Mouse (Mus musculus) testis, postnatal 14 days (tissue): ENCODE measurements around the gene Pnma1.

Source experiments
- DNase-seq: peaks from one replicate; pipeline ENCODE4 v3.0.0; 2021; ENCODE audit warnings: low spot score

Pnma1 gene

GRCm38 (mm10) chr12:84147954-84148621 lies at the start of gene Pnma1:
Gene Pnma1, minus strand, starts transcription at chr12:84148489.
- DNase-seq = peak; percentile 79

DNA sequence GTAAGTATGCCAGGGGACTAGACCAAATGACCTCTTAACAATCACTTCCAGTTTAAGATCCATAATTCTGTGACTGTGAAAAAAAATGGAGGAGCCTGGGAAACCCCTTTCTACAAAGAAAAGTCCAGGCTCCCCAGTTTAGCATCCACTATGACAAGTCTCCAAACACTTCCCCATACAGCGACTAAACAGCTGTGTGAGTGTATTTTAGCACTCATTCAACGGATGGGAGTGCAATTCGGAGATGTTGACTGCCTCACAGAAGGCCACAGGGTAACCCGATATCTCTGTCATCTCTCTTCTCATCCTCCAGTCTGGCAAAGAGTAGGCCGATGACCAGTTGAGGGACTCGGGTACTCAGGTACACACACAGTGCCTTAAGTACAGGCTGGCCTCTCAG lies 46.9 kb upstream of the Pnma1 start:
- no peak for DNase-seq

DNA sequence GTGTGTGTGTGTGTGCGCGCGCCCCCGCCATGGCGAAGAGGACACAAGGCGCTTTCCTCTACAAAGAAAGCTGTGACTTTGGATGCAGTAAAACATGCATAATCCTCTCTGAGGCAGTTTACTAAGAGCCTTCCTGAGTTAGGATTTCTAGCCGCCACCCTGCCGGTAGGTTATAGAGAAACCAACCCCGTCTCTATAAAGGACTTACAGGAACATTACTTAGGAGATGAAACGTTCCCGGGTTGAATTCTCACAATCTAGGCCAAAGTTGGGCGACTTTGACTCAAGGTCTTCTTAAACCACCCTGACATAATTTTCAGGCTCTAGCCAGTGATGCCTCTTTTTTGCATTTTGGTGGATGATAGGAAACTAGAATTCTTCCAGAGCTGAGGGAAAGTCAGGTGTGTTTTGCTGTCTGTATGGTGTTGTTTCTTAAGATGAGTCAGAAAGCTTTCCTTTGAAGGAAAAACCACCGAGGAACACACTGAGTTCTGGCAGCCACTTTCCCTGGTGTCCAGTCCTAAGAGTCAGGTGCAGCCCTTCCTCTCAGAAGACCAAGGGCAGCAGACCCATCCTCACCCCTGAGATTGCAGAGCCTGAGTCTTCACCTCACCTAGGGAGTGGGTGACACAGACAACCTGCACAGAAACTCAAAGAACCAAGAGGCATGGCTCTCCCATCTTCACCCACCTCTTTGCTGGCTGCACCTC lies 46.3 kb upstream of the Pnma1 start:
- DNase-seq = no peak

GRCm38 (mm10) chr12:84193642-84194399 lies 45.5 kb upstream of the Pnma1 start:
- peak; percentile 89 for DNase-seq

- DNase-seq = peak; percentile 50
These were observed 44.7 kb upstream of the Pnma1 start for GRCm38 (mm10) chr12:84192741-84193641.

DNA sequence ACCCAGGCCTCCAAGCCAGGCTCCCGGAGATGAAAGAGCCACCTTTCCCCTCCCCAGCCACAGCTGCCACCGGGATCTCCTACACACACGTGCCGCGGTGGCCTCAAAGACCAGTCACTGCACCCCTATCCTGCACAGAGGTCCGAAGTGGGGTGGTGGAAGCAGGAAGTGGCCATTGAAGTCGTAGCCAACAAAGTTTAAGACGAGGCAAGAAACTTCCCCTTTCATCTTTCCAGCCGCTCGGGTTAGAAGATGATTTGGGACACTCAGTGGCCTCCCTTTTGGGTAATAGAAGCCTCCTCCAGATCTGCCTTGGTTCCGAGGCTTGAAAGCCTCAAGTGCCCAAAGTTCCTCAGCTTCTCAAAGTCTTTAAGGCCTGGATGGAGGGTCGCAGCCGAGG lies 44.0 kb upstream of the Pnma1 start:
- DNase-seq = no peak

DNA sequence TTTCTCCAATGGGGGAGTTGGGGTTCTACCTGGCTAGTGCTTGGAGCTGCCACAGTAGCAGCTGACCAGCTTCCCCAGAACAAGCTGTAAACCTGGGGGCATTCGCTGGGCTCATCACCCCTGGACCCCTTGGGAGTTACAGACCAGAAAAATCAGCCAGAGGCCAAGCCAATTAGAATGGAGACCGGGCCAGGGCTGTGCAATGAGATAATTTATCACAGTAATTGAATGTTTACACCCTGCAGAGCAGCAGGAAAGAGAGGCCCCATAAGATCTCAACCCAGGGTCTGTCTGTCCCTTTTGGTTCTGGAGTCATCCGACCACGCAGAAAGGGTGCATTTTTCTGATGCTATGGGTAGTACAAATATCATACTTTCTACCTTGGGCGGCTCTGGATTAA lies 43.5 kb upstream of the Pnma1 start:
- DNase-seq = no peak

- DNase-seq = no peak
These were observed 42.9 kb upstream of the Pnma1 start for GRCm38 (mm10) chr12:84191190-84191589.

GRCm38 (mm10) chr12:84190151-84190820 lies 42.0 kb upstream of the Pnma1 start:
- DNase-seq = no peak

GRCm38 (mm10) chr12:84188881-84189444 lies 40.7 kb upstream of the Pnma1 start:
- no peak for DNase-seq

DNA sequence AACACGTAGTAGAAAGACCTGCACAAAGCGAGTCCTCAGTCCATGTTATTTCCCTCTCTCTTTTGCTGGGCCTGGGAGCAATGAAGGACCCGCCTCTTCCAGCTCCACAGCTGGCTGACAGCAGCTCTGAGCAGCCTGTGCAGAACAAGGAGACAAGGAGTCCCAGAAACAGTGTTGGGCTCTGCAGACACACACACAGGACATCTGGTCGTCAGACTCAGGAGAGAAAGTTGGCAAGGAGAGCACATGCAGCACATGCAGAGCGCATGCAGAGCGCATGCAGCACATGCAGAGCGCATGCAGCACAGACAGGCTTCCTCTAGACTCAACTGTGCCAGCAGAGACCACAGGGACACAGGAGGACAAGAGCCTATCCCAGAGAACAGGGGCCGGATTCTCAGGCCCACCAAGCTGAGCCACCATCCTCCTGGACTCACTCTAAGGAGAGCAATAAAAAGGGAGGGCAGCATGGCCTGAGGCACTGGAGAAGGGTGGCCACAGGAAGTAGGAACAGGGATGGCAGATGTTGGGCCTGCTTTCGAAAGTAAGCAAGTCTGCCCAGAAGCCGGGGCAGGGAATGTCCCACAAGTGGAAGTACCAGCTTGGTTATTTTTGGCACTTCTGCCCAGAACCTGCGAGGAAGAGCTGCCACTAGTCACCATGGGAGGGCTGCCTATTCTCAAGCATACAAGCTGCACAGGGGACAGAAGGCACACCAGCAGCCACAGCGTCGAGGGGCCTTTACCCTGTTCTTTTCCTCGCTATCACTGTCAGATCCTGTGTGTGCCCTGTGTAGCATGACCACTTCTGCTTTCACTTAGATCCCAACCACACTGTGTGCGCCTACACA lies 39.7 kb upstream of the Pnma1 start:
- DNase-seq = no peak

DNA sequence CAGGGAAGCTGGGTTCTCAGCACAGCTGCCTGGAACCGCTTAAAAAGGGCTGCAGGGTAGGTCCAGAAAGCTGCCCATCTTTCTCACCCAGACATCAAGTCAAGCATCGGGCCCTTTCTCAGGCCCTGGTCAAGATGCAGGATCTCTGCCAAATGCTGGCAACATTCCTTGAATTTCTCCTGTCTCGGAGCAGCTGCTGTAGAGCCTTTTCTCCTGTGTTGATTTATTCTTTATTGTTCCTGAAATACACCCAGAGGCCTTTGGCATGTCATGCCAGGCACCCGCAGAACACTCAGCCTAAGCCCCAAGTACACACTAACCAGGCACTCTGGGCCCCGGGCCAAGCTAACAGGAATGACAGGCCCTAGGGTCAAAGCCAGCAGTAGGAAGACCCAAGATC lies 38.7 kb upstream of the Pnma1 start:
- no peak for DNase-seq

DNA sequence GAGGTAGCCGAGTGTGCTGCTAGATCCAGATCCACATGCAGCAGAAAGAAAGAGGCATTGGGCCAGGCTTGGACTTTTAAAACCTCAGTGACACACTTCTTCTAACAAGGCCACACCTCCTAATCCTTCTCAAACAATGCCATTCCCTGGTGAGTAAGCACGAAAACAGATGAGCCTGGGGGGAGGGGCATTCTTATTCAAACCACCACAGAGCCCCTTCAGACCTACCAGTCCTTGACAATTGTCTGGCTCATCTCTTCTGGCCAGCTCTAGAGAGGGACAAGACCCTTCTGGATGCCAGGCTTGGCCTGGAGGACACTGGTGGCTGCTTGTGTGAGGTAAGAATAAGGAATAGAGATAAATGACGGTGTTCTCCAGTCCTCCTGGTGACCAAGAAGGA lies 38.2 kb upstream of the Pnma1 start:
- no peak for DNase-seq

- no peak for DNase-seq
These were observed 37.3 kb upstream of the Pnma1 start for GRCm38 (mm10) chr12:84185547-84185946.

GRCm38 (mm10) chr12:84184979-84185378 lies 36.7 kb upstream of the Pnma1 start:
- DNase-seq = no peak

- DNase-seq = no peak
These were observed 33.7 kb upstream of the Pnma1 start for GRCm38 (mm10) chr12:84181999-84182398.

GRCm38 (mm10) chr12:84180701-84181435 lies 32.6 kb upstream of the Pnma1 start:
- no peak for DNase-seq

GRCm38 (mm10) chr12:84180090-84180489 lies 31.8 kb upstream of the Pnma1 start:
- no peak for DNase-seq

DNA sequence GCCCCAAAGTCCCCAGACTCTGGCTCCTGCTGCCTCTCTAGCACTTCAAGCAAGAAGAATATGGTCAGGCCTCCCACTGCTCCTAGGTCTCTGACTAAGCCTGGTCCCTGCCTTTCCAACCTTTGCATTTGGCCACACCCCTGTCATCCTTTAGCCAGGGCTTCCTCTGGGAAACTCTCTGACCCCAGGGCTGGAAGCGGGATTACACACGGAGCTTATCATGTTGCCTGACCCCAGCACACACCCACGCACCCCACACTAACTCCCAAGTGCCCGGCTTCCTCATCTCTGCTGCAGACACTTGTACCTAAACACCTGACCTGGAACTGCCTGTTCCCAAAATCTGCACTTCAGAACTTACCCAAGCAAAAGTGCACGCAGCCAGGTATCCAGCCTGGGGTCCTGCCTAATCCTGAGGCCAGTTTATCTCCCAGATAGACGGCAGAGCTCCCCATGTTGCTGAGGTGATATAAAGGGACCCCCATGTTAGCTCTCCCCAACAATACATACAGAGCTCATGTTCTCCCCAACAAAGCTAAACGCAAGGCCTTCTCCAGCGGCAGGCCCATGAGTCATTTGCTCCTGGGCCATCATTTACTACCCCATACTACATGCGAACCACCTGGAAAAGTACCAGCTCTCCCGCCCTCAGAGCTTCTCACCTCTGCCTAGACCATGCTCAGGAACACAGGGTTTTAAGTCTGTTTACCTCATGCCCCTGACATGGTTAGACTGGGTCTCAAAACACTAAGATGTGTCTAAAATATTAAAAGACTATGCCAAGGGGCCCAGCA lies 30.6 kb upstream of the Pnma1 start:
- DNase-seq = no peak
